Mouse (Mus musculus): ENCODE measurements around the gene Gabrg3. TPM values are rescaled to one million over a fixed set of nuclear protein-coding genes. Genes with fewer than 3 reads are reported as not detected.

Gabrg3 gene
- polyA plus RNA-seq, 1 experiment from 2014 or later = 0.25 TPM

- Histone ChIP-seq H3K4me3 (ENCODE audit: low read depth, low read length) (no peak overlapping the region), H3K27me3 (ENCODE audit: insufficient read depth, low read length) (no peaks in the 10 kb centered on the region)
- TF ChIP-seq CTCF (IDR thresholded peaks at IDR 0.05; ENCODE audit: low read depth) = no peak
Observed at GRCm38 (mm10) chr7:57314971-57315370, 72.0 kb downstream of the Gabrg3 start.

DNA sequence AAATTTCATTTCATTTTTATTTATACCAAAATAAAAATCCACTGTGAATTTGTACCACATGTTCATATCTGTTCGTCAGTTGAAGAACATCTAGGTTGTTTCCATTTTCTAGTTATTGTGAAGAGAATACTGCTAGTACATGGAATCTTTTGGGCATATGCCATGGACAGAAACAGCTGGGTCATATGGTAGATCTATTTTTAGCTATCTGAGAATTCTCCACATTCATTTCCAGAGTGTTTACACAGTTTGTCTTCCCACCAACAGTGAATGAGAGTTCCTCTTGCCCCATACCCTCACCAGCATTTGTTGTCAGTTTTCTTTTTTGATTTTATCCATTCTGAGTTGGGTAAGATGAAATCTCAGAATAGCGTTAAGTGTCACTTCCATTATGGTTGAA is 75.0 kb downstream of the Gabrg3 start:
- no peak overlapping the region for H3K27ac ChIP-seq (ENCODE audit: low read depth)
- H3K27me3 ChIP-seq (ENCODE audit: insufficient read depth, low read length) = no peaks in the 10 kb centered on the region
- ATAC-seq (ENCODE audit: insufficient read depth) (no peak), DNase-seq (peak; percentile 1)
- no peaks in the 10 kb centered on the region for H3K4me1 ChIP-seq (ENCODE audit: insufficient read depth)
- no peaks in the 10 kb centered on the region for H3K9me3 ChIP-seq (ENCODE audit: low read depth, low read length)
- no peak for TF ChIP-seq CTCF (IDR thresholded peaks at IDR 0.05; ENCODE audit: low read depth)
- no peaks in the 10 kb centered on the region for H3K36me3 ChIP-seq (ENCODE audit: insufficient read depth)
- H3K9ac ChIP-seq = no peak overlapping the region
- no peak overlapping the region for H3K4me3 ChIP-seq (ENCODE audit: low read depth, low read length)
- no peak overlapping the region for H3K4me2 ChIP-seq
- WGBS = 78% methylated on average over 2 of the region's 2 CpGs

More at GRCm38 (mm10) chr7:57314971-57315370, 72.0 kb downstream of the Gabrg3 start:
- H3K9ac ChIP-seq = no peak overlapping the region
- no peaks in the 10 kb centered on the region for H3K36me3 ChIP-seq (ENCODE audit: insufficient read depth)
- H3K4me2 ChIP-seq = no peak overlapping the region
- no peaks in the 10 kb centered on the region for H3K4me1 ChIP-seq (ENCODE audit: insufficient read depth)
- ATAC-seq (ENCODE audit: insufficient read depth) (no peak), DNase-seq (no peak)
- no peak overlapping the region for H3K27ac ChIP-seq (ENCODE audit: low read depth)
- H3K9me3 ChIP-seq (ENCODE audit: low read depth, low read length) = no peaks in the 10 kb centered on the region
- WGBS = 76% methylated on average over 1 of the region's 1 CpGs

DNA sequence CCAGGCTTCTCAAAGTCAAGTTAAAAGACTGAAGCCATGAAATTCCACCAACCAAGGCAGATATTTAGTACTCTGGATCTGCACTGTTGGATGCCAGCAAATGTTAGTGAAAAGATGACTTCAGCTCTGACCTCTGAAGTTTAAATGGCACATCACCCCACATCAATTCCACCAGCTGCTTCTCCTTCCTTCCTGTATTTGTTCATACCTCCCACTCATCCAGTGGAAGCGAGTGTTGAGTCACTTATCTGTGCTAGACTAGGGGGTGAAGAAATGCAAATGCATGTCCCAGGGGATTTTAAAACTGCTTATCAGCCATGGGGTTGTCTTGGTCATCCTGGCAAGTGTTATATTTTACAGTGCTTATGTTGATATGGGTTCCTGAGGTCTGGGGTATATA is 79.7 kb downstream of the Gabrg3 start:
- 62% methylated on average over 1 of the region's 1 CpGs for WGBS
- no peaks in the 10 kb centered on the region for H3K4me1 ChIP-seq (ENCODE audit: insufficient read depth)
- ATAC-seq (ENCODE audit: insufficient read depth) (no peak), DNase-seq (no peak)
- H3K4me2 ChIP-seq = no peak overlapping the region
- H3K4me3 ChIP-seq (ENCODE audit: low read depth, low read length) = no peak overlapping the region
- no peak overlapping the region for H3K9ac ChIP-seq
- no peaks in the 10 kb centered on the region for H3K9me3 ChIP-seq (ENCODE audit: low read depth, low read length)
- no peak overlapping the region for H3K27ac ChIP-seq (ENCODE audit: low read depth)
- H3K36me3 ChIP-seq (ENCODE audit: insufficient read depth) = no peaks in the 10 kb centered on the region
- no peaks in the 10 kb centered on the region for H3K27me3 ChIP-seq (ENCODE audit: insufficient read depth, low read length)
- no peak for TF ChIP-seq CTCF (IDR thresholded peaks at IDR 0.05; ENCODE audit: low read depth)

- no peak for ATAC-seq (ENCODE audit: insufficient read depth)
Observed at GRCm38 (mm10) chr7:57296639-57297038, 90.3 kb downstream of the Gabrg3 start.

GRCm38 (mm10) chr7:57294127-57294526 is 92.9 kb downstream of the Gabrg3 start:
- no peak overlapping the region for H3K9ac ChIP-seq
- no peaks in the 10 kb centered on the region for H3K36me3 ChIP-seq (ENCODE audit: insufficient read depth)
- H3K4me3 ChIP-seq (ENCODE audit: low read depth, low read length) = no peak overlapping the region
- no peak for TF ChIP-seq CTCF (IDR thresholded peaks at IDR 0.05; ENCODE audit: low read depth)
- WGBS = 63% methylated on average over 1 of the region's 1 CpGs
- ATAC-seq (ENCODE audit: insufficient read depth) = no peak
- no peaks in the 10 kb centered on the region for H3K9me3 ChIP-seq (ENCODE audit: low read depth, low read length)
- DNase-seq = no peak
- H3K27me3 ChIP-seq (ENCODE audit: insufficient read depth, low read length) = no peaks in the 10 kb centered on the region
- no peaks in the 10 kb centered on the region for H3K4me1 ChIP-seq (ENCODE audit: insufficient read depth)
- no peak overlapping the region for H3K4me2 ChIP-seq
- H3K27ac ChIP-seq (ENCODE audit: low read depth) = no peak overlapping the region

More at GRCm38 (mm10) chr7:57296639-57297038, 90.3 kb downstream of the Gabrg3 start:
- Histone ChIP-seq H3K9ac (no peak overlapping the region), H3K27me3 (ENCODE audit: insufficient read depth, low read length) (no peaks in the 10 kb centered on the region), H3K4me1 (ENCODE audit: insufficient read depth) (no peaks in the 10 kb centered on the region), H3K9me3 (ENCODE audit: low read depth, low read length) (no peaks in the 10 kb centered on the region), H3K36me3 (ENCODE audit: insufficient read depth) (no peaks in the 10 kb centered on the region), H3K4me2 (no peak overlapping the region), H3K27ac (ENCODE audit: low read depth) (no peak overlapping the region), H3K4me3 (ENCODE audit: low read depth, low read length) (no peak overlapping the region)
- 77% methylated on average over 3 of the region's 3 CpGs for WGBS
- TF ChIP-seq CTCF (IDR thresholded peaks at IDR 0.05; ENCODE audit: low read depth) = no peak
- no peak for DNase-seq

- Histone ChIP-seq H3K4me3 (ENCODE audit: low read depth, low read length) (no peak overlapping the region), H3K36me3 (ENCODE audit: insufficient read depth) (no peaks in the 10 kb centered on the region), H3K27me3 (ENCODE audit: insufficient read depth, low read length) (no peaks in the 10 kb centered on the region), H3K27ac (ENCODE audit: low read depth) (no peak overlapping the region), H3K9ac (no peak overlapping the region), H3K4me2 (no peak overlapping the region), H3K4me1 (ENCODE audit: insufficient read depth) (no peaks in the 10 kb centered on the region), H3K9me3 (ENCODE audit: low read depth, low read length) (no peaks in the 10 kb centered on the region)
- DNase-seq = no peak
- 80% methylated on average over 6 of the region's 6 CpGs for WGBS
- TF ChIP-seq CTCF (IDR thresholded peaks at IDR 0.05; ENCODE audit: low read depth) = no peak
- no peak for ATAC-seq (ENCODE audit: insufficient read depth)
Observed at GRCm38 (mm10) chr7:57293564-57293963, 93.4 kb downstream of the Gabrg3 start.

DNA sequence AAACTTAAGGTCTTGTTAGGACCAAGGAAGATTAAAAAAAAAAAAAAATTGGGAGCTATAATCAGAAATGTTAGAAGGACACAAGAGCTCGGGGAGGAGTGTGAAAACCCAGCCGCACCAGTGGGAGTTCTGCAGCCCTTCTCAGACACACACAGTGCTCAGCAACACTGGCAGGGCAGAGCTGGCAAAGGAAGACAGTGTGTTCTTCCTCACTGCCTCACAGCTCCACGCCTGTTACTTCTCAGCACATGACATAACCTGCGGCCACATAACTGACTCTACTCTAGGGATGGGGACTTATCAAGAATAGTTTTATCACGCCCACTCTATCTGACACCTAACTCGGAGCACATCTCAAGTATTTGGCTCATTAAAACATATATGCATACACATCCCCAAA is 103.8 kb downstream of the Gabrg3 start:
- DNase-seq = no peak
- no peaks in the 10 kb centered on the region for H3K9me3 ChIP-seq (ENCODE audit: low read depth, low read length)
- 70% methylated on average over 6 of the region's 6 CpGs for WGBS

DNA sequence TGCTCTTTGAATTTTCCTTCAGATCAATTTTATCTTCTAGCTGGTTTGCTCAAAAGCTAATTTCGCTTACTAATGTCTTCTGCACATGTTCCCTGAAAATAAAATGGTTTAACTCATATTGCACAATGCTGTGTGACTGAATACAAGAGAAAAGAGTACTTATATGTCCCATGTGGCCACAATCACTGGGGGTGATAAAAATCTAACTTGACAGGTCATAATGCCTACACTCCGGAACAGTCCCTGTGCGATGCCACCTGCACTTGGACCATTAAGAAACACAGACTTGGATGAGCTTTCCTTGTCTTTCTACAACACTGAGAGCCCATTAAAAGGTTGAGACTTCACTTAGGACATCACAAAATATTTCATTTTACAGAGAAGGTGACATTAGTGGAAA is 108.1 kb downstream of the Gabrg3 start:
- no peaks in the 10 kb centered on the region for H3K9me3 ChIP-seq (ENCODE audit: low read depth, low read length)
- no peak for DNase-seq
- H3K4me1 ChIP-seq (ENCODE audit: insufficient read depth) = no peaks in the 10 kb centered on the region
- H3K36me3 ChIP-seq (ENCODE audit: insufficient read depth) = no peaks in the 10 kb centered on the region
- ATAC-seq (ENCODE audit: insufficient read depth) = no peak
- whole genome bisulfite sequencing = 80% methylated on average over 3 of the region's 3 CpGs
- no peak for TF ChIP-seq CTCF (IDR thresholded peaks at IDR 0.05; ENCODE audit: low read depth)
- no peak overlapping the region for H3K4me2 ChIP-seq
- H3K27ac ChIP-seq (ENCODE audit: low read depth) = no peak overlapping the region
- H3K9ac ChIP-seq = no peak overlapping the region
- H3K27me3 ChIP-seq (ENCODE audit: insufficient read depth, low read length) = no peaks in the 10 kb centered on the region
- H3K4me3 ChIP-seq (ENCODE audit: low read depth, low read length) = no peak overlapping the region

More for the DNA sequence above, 103.8 kb downstream of the Gabrg3 start:
- no peak overlapping the region for H3K27ac ChIP-seq (ENCODE audit: low read depth)
- no peaks in the 10 kb centered on the region for H3K4me1 ChIP-seq (ENCODE audit: insufficient read depth)
- no peak overlapping the region for H3K9ac ChIP-seq
- no peak for ATAC-seq (ENCODE audit: insufficient read depth)
- no peaks in the 10 kb centered on the region for H3K36me3 ChIP-seq (ENCODE audit: insufficient read depth)
- H3K4me2 ChIP-seq = no peak overlapping the region
- TF ChIP-seq CTCF (IDR thresholded peaks at IDR 0.05; ENCODE audit: low read depth) = no peak
- H3K27me3 ChIP-seq (ENCODE audit: insufficient read depth, low read length) = no peaks in the 10 kb centered on the region
- no peak overlapping the region for H3K4me3 ChIP-seq (ENCODE audit: low read depth, low read length)
